ENCODE assay signal across 8 mouse cellular contexts in genomic region chr15:3271216-3271615, GRCm38 (mm10). TPM values are rescaled to one million over a fixed set of nuclear protein-coding genes. Genes with fewer than 3 reads are reported as not detected.
DNase-seq lines count a peak whose midpoint lies in the region; ATAC-seq and TF ChIP-seq lines count a peak whose summit lies in the region.

No protein-coding gene starts in this region.

- H3K4me3 ChIP-seq in bone marrow, adult 2 months (replicated peaks; ENCODE audit: control insufficient read depth, low read depth, low read length) = peak overlapping the region; percentile 70
- peak overlapping the region; percentile 37 for H3K4me3 ChIP-seq in limb, embryonic 12.5 days (replicated peaks)
- H3K4me3 ChIP-seq in midbrain, embryonic 14.5 days (replicated peaks; ENCODE audit: low read depth, low read length) = 0 out of 2 replicates have a peak overlapping the region, but pooled peaks have one; percentile 10

- DNase-seq in adrenal gland, postnatal 14 days = peak; percentile 36
- DNase-seq in adrenal gland, adult 18-20 months (ENCODE audit: low spot score in 2 of 2) = no peak
- DNase-seq in heart, postnatal 14 days = peak; percentile 37 to 44
- DNase-seq in midbrain, embryonic 14.5 days = no peak
- no peak for DNase-seq in retina, postnatal 1 day
- no peak for DNase-seq in left cerebral cortex, postnatal 25 days (ENCODE audit: low spot score in 2 of 2)

- H3K9ac ChIP-seq in limb, embryonic 12.5 days (replicated peaks) = no peak overlapping the region
- H3K9ac ChIP-seq in midbrain, embryonic 14.5 days (replicated peaks; ENCODE audit: low read length) = no peak overlapping the region

- 3% methylated on average over 6 of the region's 6 CpGs for WGBS in bone marrow, adult 2 months
- 45% methylated on average over 6 of the region's 6 CpGs for WGBS in limb, embryonic 12.5 days
- WGBS in midbrain, embryonic 14.5 days = 60% methylated on average over 6 of the region's 6 CpGs

- peak overlapping the region; percentile 45 for H3K27ac ChIP-seq in bone marrow, adult 2 months (ENCODE audit: control insufficient read depth, insufficient read depth, low read depth, low read length, poor library complexity)
- no peak overlapping the region for H3K27ac ChIP-seq in limb, embryonic 12.5 days
- H3K27ac ChIP-seq in midbrain, embryonic 14.5 days (replicated peaks; ENCODE audit: low read depth, low read length) = no peak overlapping the region

- no peaks in the 10 kb centered on the region for H3K9me3 ChIP-seq in limb, embryonic 12.5 days
- H3K9me3 ChIP-seq in midbrain, embryonic 14.5 days (ENCODE audit: control insufficient read depth, low read length) = no peaks in the 10 kb centered on the region

- H3K27me3 ChIP-seq in limb, embryonic 12.5 days = no peaks in the 10 kb centered on the region
- H3K27me3 ChIP-seq in midbrain, embryonic 14.5 days (ENCODE audit: control insufficient read depth, insufficient read depth, low read length) = no peaks in the 10 kb centered on the region

- no peak for TF ChIP-seq CTCF in bone marrow, adult 2 months (IDR thresholded peaks at IDR 0.05; ENCODE audit: control insufficient read depth, insufficient read depth, low read length)

- 0 out of 2 replicates have a peak, but pooled peaks have one; percentile 53 for ATAC-seq in limb, embryonic 12.5 days (ENCODE audit: insufficient number of reproducible peaks, insufficient read depth, low FRiP score, low TSS enrichment, low read depth)
- ATAC-seq in midbrain, embryonic 14.5 days (ENCODE audit: low FRiP score, low TSS enrichment) = peak; percentile 17; the same call in 1 of the 2 replicates

- H3K4me2 ChIP-seq in limb, embryonic 12.5 days = peak overlapping the region; percentile 57
- peak overlapping the region; percentile 26; the same call in 1 of the 2 replicates for H3K4me2 ChIP-seq in midbrain, embryonic 14.5 days (ENCODE audit: low read length)

- H3K4me1 ChIP-seq in bone marrow, adult 2 months (ENCODE audit: control insufficient read depth, insufficient read depth, low read length) = no peaks in the 10 kb centered on the region; the same call in none of the 2 replicates
- H3K4me1 ChIP-seq in limb, embryonic 12.5 days (replicated peaks) = peaks cover 10% of the 10 kb centered on the region
- no peaks in the 10 kb centered on the region for H3K4me1 ChIP-seq in midbrain, embryonic 14.5 days (ENCODE audit: control insufficient read depth, insufficient read depth, low read length)

- no peak for TF ChIP-seq POLR2A in bone marrow, adult 2 months (IDR thresholded peaks at IDR 0.05; ENCODE audit: borderline replicate concordance, control insufficient read depth, low read depth, low read length)

- intact Hi-C loops in heart, postnatal 14 days (cut with DNase I) = loop anchor here (5.0 kb wide), 1 partner anchor 44 kb away; no protein-coding TSS in a partner anchor
- intact Hi-C loops in left cerebral cortex, postnatal 25 days (cut with DNase I) = no loop called here

- H3K36me3 ChIP-seq in limb, embryonic 12.5 days = peaks cover 5% of the 10 kb centered on the region; the same call in 1 of the 2 replicates
- no peaks in the 10 kb centered on the region for H3K36me3 ChIP-seq in midbrain, embryonic 14.5 days (ENCODE audit: control insufficient read depth, insufficient read depth, low read length)

RNA-seq across cellular contexts. Expression of gene Selenop, which starts 2.9 kb away (rescaled TPM):
- 434 and 875 TPM in 2 replicates for total RNA-seq in adrenal gland, postnatal 14 days (2021)
- 100 to 1,000 TPM; 333 to 416 TPM for total RNA-seq in adrenal gland, adult 18-20 months (2021)
- polyA plus RNA-seq in bone marrow, adult 2 months (2011; ENCODE audit: insufficient read depth, insufficient read length, low replicate concordance, missing spikeins) = 57.8 and 92.0 TPM in 2 replicates
- 100 to 1,000 TPM; 304 to 322 TPM for total RNA-seq in heart, postnatal 14 days (2021)
- polyA plus RNA-seq in limb, embryonic 12.5 days (2016; fragmentation: Nextera tagmentation; extraction: Ambion mirVana) = 52.8 and 57.4 TPM in 2 replicates
- polyA plus RNA-seq in midbrain, embryonic 14.5 days (2014; fragmentation: Nextera tagmentation; extraction: Ambion mirVana) = 47.6 and 131 TPM in 2 replicates
- 100 to 1,000 TPM; 309 to 364 TPM for total RNA-seq in left cerebral cortex, postnatal 25 days (2021)

RNA-seq across cellular contexts. Expression of gene Ccdc152, which starts 32.1 kb away (rescaled TPM):
- total RNA-seq in adrenal gland, postnatal 14 days (2021) = not detected in 2 replicates
- total RNA-seq in adrenal gland, adult 18-20 months (2021) = under 1 TPM in 1 of 2 experiments, not detected in 1; 0.58 TPM
- polyA plus RNA-seq in bone marrow, adult 2 months (2011; ENCODE audit: insufficient read depth, insufficient read length, low replicate concordance, missing spikeins) = not detected in 2 replicates
- total RNA-seq in heart, postnatal 14 days (2021) = under 1 TPM; 0.22 to 0.36 TPM
- 0.15 and 0.26 TPM in 2 replicates for polyA plus RNA-seq in limb, embryonic 12.5 days (2016; fragmentation: Nextera tagmentation; extraction: Ambion mirVana)
- polyA plus RNA-seq in midbrain, embryonic 14.5 days (2014; fragmentation: Nextera tagmentation; extraction: Ambion mirVana) = 0.17 TPM in 1 of 2 replicates, not detected in the other
- total RNA-seq in left cerebral cortex, postnatal 25 days (2021) = not detected

Comparison
In these comparisons a context has a peak if more than half of its experiments do, and no peak if none do; other contexts are left out.
1. DNase-seq: peak in adrenal gland, postnatal 14 days (single experiment) and heart, postnatal 14 days (2 of 2); none in adrenal gland, adult 18-20 months (0 of 2), midbrain, embryonic 14.5 days (single experiment), retina, postnatal 1 day (single experiment) and left cerebral cortex, postnatal 25 days (0 of 2).
2. H3K4me3 ChIP-seq: peak in every context shown above with its lines; median percentile 70 in bone marrow, adult 2 months; 37 in limb, embryonic 12.5 days; 10 in midbrain, embryonic 14.5 days.